Mouse (Mus musculus) lung, postnatal 0 days (tissue): ENCODE results near the gene Pacsin1.

Source experiments
- CTCF ChIP-seq: IDR thresholded peaks from 2 replicates; pipeline ENCODE4 v1.5.1; 2016; ENCODE audit warnings: antibody characterized with exemption, mild to moderate bottlenecking
- EP300 ChIP-seq: IDR thresholded peaks from 2 replicates; pipeline ENCODE4 v1.6.1; 2016; ENCODE audit warnings: antibody characterized with exemption, mild to moderate bottlenecking, control low read depth

GRCm38 (mm10) chr17:27700812-27701211, 45.5 kb downstream of the Pacsin1 start:
- no peak for TF ChIP-seq CTCF
- TF ChIP-seq EP300 = no peak
